Mouse (Mus musculus) embryonic facial prominence, embryonic 11.5 days (tissue): ENCODE measurements around the gene Sh3bp2. TPM values are rescaled to one million over a fixed set of nuclear protein-coding genes. Genes with fewer than 3 reads are reported as not detected.
"Not testable (repeated sequence)": the region's sequence is repeated elsewhere in the genome, so short reads cannot be mapped to it uniquely, and the experiment has no call there.

Experiments
- ATAC-seq: fragments of 200-750 bp; cut with Nextera tagmentation; replicated peaks from 2 replicates; pipeline ENCODE4 v1.8.0; 2017; ENCODE audit warnings: low read depth; ENCODE audit not compliant: insufficient number of reproducible peaks, low FRiP score, low TSS enrichment
- DNase-seq: peaks from one replicate; pipeline ENCODE4 v3.0.0-alpha.2; 2015; ENCODE audit warnings: low spot score
- H3K27ac ChIP-seq: fragments of 300-500 bp; sonication (generic); replicated peaks from 2 replicates; pipeline ENCODE4 v1.5.1; 2014; ENCODE audit warnings: mild to moderate bottlenecking, low read depth, low read length, control low read depth
- H3K27me3 ChIP-seq: fragments of 300-500 bp; sonication (generic); 2 replicates; pipeline ENCODE4 v1.6.1; 2014; ENCODE audit warnings: mild to moderate bottlenecking, low read length, moderate library complexity, mixed read lengths; ENCODE audit not compliant: control insufficient read depth, insufficient read depth
- H3K36me3 ChIP-seq: fragments of 300-500 bp; sonication (generic); replicated peaks from 2 replicates; pipeline ENCODE4 v1.6.1; 2014; ENCODE audit warnings: low read depth, mild to moderate bottlenecking, low read length, moderate library complexity, mixed read lengths; ENCODE audit not compliant: control insufficient read depth, insufficient read depth
- H3K4me1 ChIP-seq: fragments of 300-500 bp; sonication (generic); 2 replicates; pipeline ENCODE4 v1.6.1; 2014; ENCODE audit warnings: low read length, mixed read lengths; ENCODE audit not compliant: control insufficient read depth, insufficient read depth
- H3K4me2 ChIP-seq: fragments of 300-500 bp; sonication (generic); 2 replicates; pipeline ENCODE4 v1.6.1; 2014; ENCODE audit warnings: low read depth, mild to moderate bottlenecking, control low read depth, low read length, moderate library complexity
- H3K4me3 ChIP-seq: fragments of 300-500 bp; sonication (generic); 2 replicates; pipeline ENCODE4 v1.5.1; 2014; ENCODE audit warnings: low read depth, low read length, control low read depth
- H3K9ac ChIP-seq: fragments of 300-500 bp; sonication (generic); replicated peaks from 2 replicates; pipeline ENCODE4 v1.6.1; 2014; ENCODE audit warnings: mild to moderate bottlenecking, control low read depth, low read length
- H3K9me3 ChIP-seq: fragments of 300-500 bp; sonication (generic); replicated peaks from 2 replicates; pipeline ENCODE4 v1.6.1; 2016; ENCODE audit warnings: mild to moderate bottlenecking, low read length, inconsistent platforms, mixed read lengths; ENCODE audit not compliant: control insufficient read depth
- WGBS: fragments of 180-500 bp; shearing (Covaris S2); extraction: QIAGEN DNeasy Blood & Tissue Kit; methylation state at CpG from one replicate; pipeline ENCODE4 v1.1.7; 2014; 5-methylcytosine and 5-hydroxymethylcytosine counted together
- polyA plus RNA-seq: library from polyadenylated mRNA; unstranded; fragments of >200 nt; fragmentation: Nextera tagmentation; extraction: Ambion mirVana; gene quantifications from 2 replicates; pipeline ENCODE4 v1.2.1, GENCODE M21; 2014

The Sh3bp2 gene
- polyA plus RNA-seq, 1 experiment from 2014 or later, result 7.4 TPM

DNA sequence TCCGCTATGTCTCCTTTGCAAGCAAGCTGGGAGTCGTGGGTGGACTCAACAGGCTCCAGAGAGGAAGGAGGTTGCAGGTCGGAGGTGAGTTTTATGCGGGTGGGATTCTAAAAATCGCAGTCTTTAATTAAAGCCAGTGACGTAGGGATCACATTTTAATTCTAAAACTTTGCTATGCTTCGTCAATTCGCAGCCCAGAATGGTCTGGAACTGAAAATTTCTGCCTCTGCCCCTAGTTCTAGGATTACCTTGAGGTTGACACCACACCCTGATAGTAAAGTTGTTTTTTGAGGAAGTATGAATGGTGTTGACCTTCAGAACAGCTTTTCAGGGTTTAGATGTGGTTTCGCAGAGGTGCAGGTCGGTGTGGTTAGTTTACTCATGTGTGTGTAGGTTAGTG lies 49.1 kb downstream of the Sh3bp2 start:
- Histone ChIP-seq H3K4me3 (peak overlapping the region; percentile 96), H3K27me3 (no peaks in the 10 kb centered on the region), H3K36me3 (no peaks in the 10 kb centered on the region), H3K4me2 (peak overlapping the region; percentile 67), H3K9me3 (no peaks in the 10 kb centered on the region), H3K27ac (no peak overlapping the region), H3K4me1 (peaks cover 3% of the 10 kb centered on the region; the same call in 1 of the 2 replicates), H3K9ac (peak overlapping the region; percentile 33)
- DNase-seq (no peak), ATAC-seq (no peak)
- 42% methylated on average over 10 of the region's 10 CpGs for WGBS

GRCm38 (mm10) chr5:34576286-34576685 lies 50.6 kb downstream of the Sh3bp2 start:
- Histone ChIP-seq H3K27me3 (no peaks in the 10 kb centered on the region), H3K36me3 (no peaks in the 10 kb centered on the region), H3K9me3 (no peaks in the 10 kb centered on the region), H3K4me1 (peaks cover 3% of the 10 kb centered on the region; the same call in 1 of the 2 replicates), H3K4me2 (no peak overlapping the region), H3K27ac (no peak overlapping the region), H3K4me3 (no peak overlapping the region), H3K9ac (no peak overlapping the region)
- no peak for ATAC-seq
- DNase-seq, result no peak
- 93% methylated on average over 1 of the region's 1 CpGs for WGBS

DNA sequence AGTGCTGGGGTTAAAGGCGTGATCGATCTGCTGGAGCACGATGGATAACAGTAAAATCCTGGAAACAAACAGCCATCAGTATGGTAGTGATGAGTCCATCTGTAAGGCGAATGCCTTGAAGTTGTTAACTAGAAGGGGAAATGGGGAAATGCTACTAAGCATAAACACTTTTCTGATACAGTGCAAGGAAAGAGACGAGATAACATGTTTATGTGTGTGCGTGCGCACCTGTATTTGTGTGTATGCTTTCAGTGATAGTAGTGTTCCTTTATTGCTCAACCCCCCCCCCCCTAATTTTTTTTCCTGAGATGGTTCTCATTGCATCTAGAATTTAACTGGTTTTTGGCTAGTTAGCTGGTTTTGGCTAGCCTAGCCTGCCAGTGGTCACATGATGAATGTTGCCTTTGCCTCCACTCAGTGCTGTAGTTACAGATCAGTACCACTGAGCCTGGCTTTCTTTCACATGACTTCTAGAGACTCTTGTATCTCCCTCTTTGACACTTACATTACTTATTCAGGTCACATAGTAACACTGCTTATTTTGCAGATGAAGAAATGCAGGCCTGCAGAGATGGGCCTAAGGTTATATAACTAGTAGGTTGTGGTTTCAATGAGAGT lies 52.5 kb downstream of the Sh3bp2 start:
- no peak for DNase-seq
- no peak overlapping the region for H3K27ac ChIP-seq
- H3K9ac ChIP-seq, result no peak overlapping the region
- peaks cover 3% of the 10 kb centered on the region; the same call in 1 of the 2 replicates for H3K4me1 ChIP-seq
- no peaks in the 10 kb centered on the region for H3K9me3 ChIP-seq
- 95% methylated on average over 7 of the region's 7 CpGs for WGBS
- ATAC-seq, result no peak
- H3K4me2 ChIP-seq, result no peak overlapping the region
- H3K27me3 ChIP-seq, result no peaks in the 10 kb centered on the region
- H3K4me3 ChIP-seq, result no peak overlapping the region
- H3K36me3 ChIP-seq, result no peaks in the 10 kb centered on the region

GRCm38 (mm10) chr5:34579377-34579776 lies 53.7 kb downstream of the Sh3bp2 start:
- Histone ChIP-seq H3K4me2 (no peak overlapping the region), H3K4me3 (no peak overlapping the region), H3K9ac (no peak overlapping the region), H3K27me3 (no peaks in the 10 kb centered on the region), H3K9me3 (no peaks in the 10 kb centered on the region), H3K4me1 (peaks cover 3% of the 10 kb centered on the region; the same call in 1 of the 2 replicates), H3K36me3 (no peaks in the 10 kb centered on the region), H3K27ac (no peak overlapping the region)
- 83% methylated on average over 3 of the region's 3 CpGs for WGBS
- no peak for ATAC-seq
- DNase-seq, result no peak

- DNase-seq, H3K9ac ChIP-seq, H3K9me3 ChIP-seq, H3K4me3 ChIP-seq, H3K27me3 ChIP-seq, H3K4me2 ChIP-seq, H3K4me1 ChIP-seq, H3K36me3 ChIP-seq, H3K27ac ChIP-seq: not testable (repeated sequence)
- WGBS, result 54% methylated on average over 10 of the region's 10 CpGs
- ATAC-seq, result peak; percentile 59; the same call in 1 of the 2 replicates
Observed at GRCm38 (mm10) chr5:34581671-34582313, 56.2 kb downstream of the Sh3bp2 start.

DNA sequence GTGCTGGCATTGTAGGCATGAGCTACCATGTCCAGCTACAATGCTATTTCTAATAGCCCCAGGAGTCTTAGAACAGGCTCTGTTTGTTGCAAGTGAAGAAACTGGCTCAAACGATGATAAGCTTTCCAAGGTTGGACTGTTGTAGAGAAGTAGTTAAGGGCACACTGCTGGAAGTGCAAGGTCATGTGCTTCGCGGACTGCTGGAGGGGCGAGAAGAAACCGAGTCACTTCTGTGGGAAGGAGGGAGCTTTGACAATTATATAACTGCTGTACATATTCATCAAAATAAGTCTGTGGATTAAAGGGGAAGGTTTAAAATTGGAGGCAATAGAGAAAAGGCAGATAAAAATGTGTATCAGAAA lies 56.7 kb downstream of the Sh3bp2 start:
- H3K27me3 ChIP-seq, result no peaks in the 10 kb centered on the region
- 87% methylated on average over 5 of the region's 5 CpGs for WGBS

DNA sequence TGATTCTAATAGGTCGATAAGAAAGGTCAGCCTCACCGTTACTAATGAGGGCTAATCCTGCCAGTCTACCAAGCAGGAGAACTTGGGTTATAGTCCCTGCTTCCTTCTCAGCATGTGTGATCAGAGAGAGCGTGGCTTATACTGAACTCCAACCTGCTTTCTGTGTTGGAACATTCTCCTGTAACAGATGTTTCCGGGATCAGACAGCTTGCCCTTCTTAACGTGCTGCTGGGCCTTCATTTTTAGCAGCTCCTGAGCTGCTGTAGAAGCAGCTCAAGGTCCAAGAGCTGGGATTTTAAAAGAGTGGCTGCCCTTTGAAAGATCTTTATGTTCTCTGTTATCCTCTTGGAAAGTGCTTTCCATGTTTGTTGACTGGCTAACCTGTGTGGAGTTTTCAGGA lies 59.6 kb downstream of the Sh3bp2 start:
- H3K4me3 ChIP-seq, result no peak overlapping the region
- H3K27me3 ChIP-seq, result no peaks in the 10 kb centered on the region
- no peaks in the 10 kb centered on the region for H3K36me3 ChIP-seq
- ATAC-seq, result no peak
- no peak overlapping the region for H3K27ac ChIP-seq
- H3K9ac ChIP-seq, result no peak overlapping the region
- WGBS, result 77% methylated on average over 5 of the region's 5 CpGs
- H3K4me2 ChIP-seq, result no peak overlapping the region
- no peak for DNase-seq
- H3K4me1 ChIP-seq, result no peaks in the 10 kb centered on the region
- no peaks in the 10 kb centered on the region for H3K9me3 ChIP-seq

More for the DNA sequence above, 56.7 kb downstream of the Sh3bp2 start:
- Histone ChIP-seq H3K9me3 (no peaks in the 10 kb centered on the region), H3K36me3 (no peaks in the 10 kb centered on the region), H3K4me2 (no peak overlapping the region), H3K4me1 (no peaks in the 10 kb centered on the region), H3K9ac (no peak overlapping the region), H3K27ac (no peak overlapping the region), H3K4me3 (no peak overlapping the region)
- no peak for ATAC-seq
- no peak for DNase-seq

- Histone ChIP-seq H3K27me3 (no peaks in the 10 kb centered on the region), H3K4me1 (no peaks in the 10 kb centered on the region), H3K9me3 (no peaks in the 10 kb centered on the region), H3K4me3 (no peak overlapping the region), H3K36me3 (no peaks in the 10 kb centered on the region), H3K4me2 (no peak overlapping the region), H3K9ac (no peak overlapping the region), H3K27ac (no peak overlapping the region)
- DNase-seq (no peak), ATAC-seq (no peak)
- WGBS, result 86% methylated on average over 5 of the region's 5 CpGs
Observed at GRCm38 (mm10) chr5:34587881-34588280, 62.2 kb downstream of the Sh3bp2 start.
